Comparison of ENCODE assay signal across 13 mouse cellular contexts in the genomic region with DNA sequence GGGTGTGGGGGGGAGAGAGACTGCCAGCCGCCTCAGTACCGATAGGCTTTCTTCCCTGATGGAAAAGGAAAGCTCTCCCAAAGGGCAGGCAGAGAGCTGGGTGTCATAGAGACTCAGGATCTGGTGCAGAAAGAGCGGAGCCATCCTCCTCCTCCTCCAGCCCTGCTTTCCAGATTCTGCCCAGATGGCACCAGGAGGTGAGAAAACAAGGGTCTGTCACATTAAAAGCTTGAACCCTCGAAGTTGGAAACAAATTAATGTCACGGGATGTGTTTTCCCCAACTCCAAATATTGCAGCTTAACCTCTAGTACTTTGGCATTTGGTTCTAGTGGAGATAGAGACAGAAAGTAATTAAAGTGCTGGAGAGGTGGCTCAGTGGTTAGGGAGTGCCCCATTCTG.
"Had no signal": no experiment of that assay in that cellular context is flagged by ENCODE, and none has a peak within 500 bp of the region (broad histone marks: within the 10 kb centered on the region; RNA-seq: fewer than 3 reads in every experiment).

No protein-coding gene starts in this region.

- DNase-seq: kidney, adult 8-10 months; kidney, postnatal 10 days; kidney, postnatal 36 days; liver, embryonic 13.5 days; lung, adult 2 months; lung, postnatal 14 days; lung, postnatal 4 days; midbrain, embryonic 14.5 days; thymus, adult 18-20 months; thymus, postnatal 4 days had no signal

- H3K27ac ChIP-seq: kidney, embryonic 15.5 days; left cerebral cortex, adult 2 months; liver, embryonic 13.5 days had no signal

- H3K4me3 ChIP-seq: kidney, embryonic 15.5 days; left cerebral cortex, adult 2 months; liver, embryonic 13.5 days had no signal

- H3K4me1 ChIP-seq: liver, embryonic 13.5 days had no signal

- H3K9me3 ChIP-seq: kidney, embryonic 15.5 days; liver, embryonic 13.5 days had no signal

- H3K4me2 ChIP-seq: kidney, embryonic 15.5 days; liver, embryonic 13.5 days; midbrain, embryonic 11.5 days had no signal

- H3K36me3 ChIP-seq: kidney, embryonic 15.5 days had no signal

- H3K27me3 ChIP-seq: kidney, embryonic 15.5 days; liver, embryonic 13.5 days had no signal

- H3K9ac ChIP-seq: kidney, embryonic 15.5 days; liver, embryonic 13.5 days had no signal
